Mouse (Mus musculus) neutrophil, adult 59 days (primary cell): ENCODE results near the gene Clca2. TPM values are rescaled to one million over a fixed set of nuclear protein-coding genes. Genes with fewer than 3 reads are reported as not detected.

Experiments
- total RNA-seq, 2 experiments: library from RNA; stranded (reverse); gene quantifications; 1 replicate in 1 of 2; 2 replicates in 1 of 2; pipeline ENCODE4 v1.2.4; 2023

Gene Clca2
- total RNA-seq: not detected

DNA sequence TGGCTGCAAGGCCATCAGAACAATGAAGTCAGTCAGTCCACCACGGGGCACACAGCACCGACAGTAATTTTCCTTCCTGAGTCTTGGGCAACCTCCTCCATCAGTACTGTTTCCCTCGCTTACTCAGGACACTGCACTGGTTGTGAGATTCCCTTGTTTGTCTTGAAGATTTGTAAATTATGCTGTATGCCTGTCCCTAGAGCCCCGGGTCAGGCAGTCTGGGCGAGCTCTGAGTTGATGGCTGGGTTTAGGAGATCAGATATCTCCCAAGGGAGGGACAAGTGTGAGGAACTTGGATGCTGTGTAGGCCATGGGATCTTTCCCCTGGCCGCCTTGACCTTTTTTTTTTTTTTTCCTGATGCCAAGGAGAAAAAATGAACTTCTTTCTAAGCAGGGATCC is at the start of gene Clca2:
Gene Clca2 (minus strand): TSS at position 153 of the 400 bp plus-strand sequence.

DNA sequence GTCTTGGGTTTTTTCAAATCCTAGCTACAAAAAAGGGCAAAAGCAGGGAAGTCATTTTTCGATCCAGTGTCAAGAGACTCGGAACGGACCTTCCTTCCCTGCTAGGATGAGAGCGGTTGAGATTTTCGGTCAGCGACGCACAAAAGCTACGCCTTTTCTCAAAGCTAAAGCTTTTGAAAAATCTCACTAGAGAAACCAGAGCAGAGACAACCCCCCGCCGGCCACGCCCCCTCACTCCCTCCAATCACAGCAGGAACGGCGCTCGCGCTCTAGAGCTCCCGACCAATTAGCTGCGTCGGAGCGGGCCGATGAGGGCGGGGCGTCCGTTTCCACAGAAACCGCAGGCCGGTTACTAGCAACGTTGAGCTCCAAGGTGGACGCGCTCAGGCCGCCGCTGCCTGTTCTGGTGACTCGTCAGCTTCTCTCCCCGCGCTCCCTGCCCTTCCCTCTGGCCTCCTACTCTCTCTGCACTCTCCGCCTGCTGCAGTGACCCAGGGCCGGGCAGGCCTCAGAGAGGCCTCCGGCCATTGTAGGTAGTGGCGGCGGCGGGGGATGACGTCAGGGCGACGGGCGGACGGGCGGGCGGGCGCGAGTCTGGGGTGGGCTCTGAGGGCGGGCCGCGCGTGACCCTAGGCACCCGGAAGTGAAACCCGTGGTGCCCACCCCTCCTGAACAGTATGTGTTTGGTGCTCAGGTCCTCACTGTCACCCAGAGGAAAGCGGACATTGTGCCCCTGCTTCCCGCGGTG is 19.2 kb upstream of the Clca2 start, which contains the start of gene Odf2l:
Gene Odf2l (plus strand): TSS at position 335 of the 748 bp plus-strand sequence.

DNA sequence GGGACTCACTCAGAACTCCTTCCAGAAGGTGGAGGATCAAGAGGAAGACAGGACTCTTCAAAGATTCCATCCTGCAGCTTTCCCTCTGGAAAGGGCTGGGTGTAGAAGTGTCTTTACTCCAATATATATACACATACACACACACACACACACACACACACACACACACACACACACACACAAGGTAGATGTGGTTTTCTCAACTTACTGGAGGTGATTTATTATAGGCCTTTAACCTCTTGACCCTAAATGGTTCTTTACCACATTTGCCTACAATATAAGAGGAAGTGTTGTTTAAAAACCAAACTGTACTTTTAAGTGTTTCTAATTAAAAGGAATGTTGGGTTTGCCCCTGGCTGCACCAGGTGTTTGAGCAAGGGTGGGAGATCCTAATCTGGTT is 66.6 kb downstream of the Clca2 start, which contains the start of gene Clca1:
Gene Clca1 (minus strand): TSS at position 101 of the 400 bp plus-strand sequence.

Other genes with a start within 250 kb of the Clca2 start
- not detected for gene Clca4b, start 166.9 kb downstream of the Clca2 start, total RNA-seq
- gene Clca4a, start 124.4 kb downstream of the Clca2 start, total RNA-seq: not detected
- not detected for gene Clca1, start 66.7 kb downstream of the Clca2 start, total RNA-seq
- gene Odf2l, start 19.1 kb upstream of the Clca2 start, total RNA-seq: 10 to 100 TPM in 1 of 2 experiments, 1 to 10 TPM in 1; 8.8 to 13.3 TPM
- under 1 TPM in 1 of 2 experiments, not detected in 1; 0.18 TPM for gene Col24a1, start 193.0 kb upstream of the Clca2 start, total RNA-seq